ENCODE assay signal across 10 mouse cellular contexts in the genomic region with DNA sequence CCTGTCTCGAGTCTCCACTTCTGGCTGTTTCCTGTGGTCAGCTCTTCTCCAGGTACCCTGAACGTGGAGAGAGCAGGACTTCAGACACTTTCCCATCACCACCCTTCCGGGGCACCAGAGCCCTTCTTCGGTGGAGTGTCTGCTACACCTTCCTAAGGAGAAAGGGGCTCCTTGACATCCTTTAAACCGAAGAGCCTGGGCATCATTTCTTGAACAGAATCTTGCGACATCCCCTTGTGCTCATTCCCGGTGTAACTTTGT. TPM values are rescaled to one million over a fixed set of nuclear protein-coding genes. Genes with fewer than 3 reads are reported as not detected.
DNase-seq lines count a peak whose midpoint lies in the region; ATAC-seq and TF ChIP-seq lines count a peak whose summit lies in the region.
"Had no signal": no experiment of that assay in that cellular context is flagged by ENCODE, and none has a peak within 500 bp of the region (broad histone marks: within the 10 kb centered on the region; RNA-seq: fewer than 3 reads in every experiment).

No protein-coding gene starts in this region.

- H3K9ac ChIP-seq in ES-Bruce4 (ENCODE audit: low read depth, poor library complexity, severe bottlenecking), result 0 out of 2 replicates have a peak overlapping the region, but pooled peaks have one; percentile 29

- no peak for ATAC-seq in inflammation-experienced regulatory T-cells, adult 6 months

- H3K27ac ChIP-seq in ES-Bruce4 (ENCODE audit: insufficient read depth, low read length), result no peak overlapping the region
- H3K27ac ChIP-seq in hindbrain, embryonic 10.5 days, result no peak overlapping the region

- no peaks in the 10 kb centered on the region for H3K36me3 ChIP-seq in ES-Bruce4 (ENCODE audit: control insufficient read depth, insufficient read depth, low read length, poor library complexity, severe bottlenecking)
- no peaks in the 10 kb centered on the region for H3K36me3 ChIP-seq in hindbrain, embryonic 10.5 days

- peak; percentile 35 for DNase-seq in embryo, embryonic 9.5 days (ENCODE audit: extremely low spot score)
- DNase-seq in embryo, embryonic 10 days (ENCODE audit: low spot score), result no peak
- no peak for DNase-seq in hindbrain, embryonic 10.5 days (ENCODE audit: low spot score)
- peak; percentile 15 for DNase-seq in mesoderm, embryonic 11.5 days (ENCODE audit: low read depth, low spot score)
- DNase-seq in cerebellum, adult 8-10 months, result no peak
- no peak for DNase-seq in cerebellum, adult 9-10 months
- DNase-seq: gastrocnemius, postnatal 25 days had no signal

- TF ChIP-seq CTCF in ES-Bruce4 (IDR thresholded peaks at IDR 0.05; ENCODE audit: low read depth, low read length), result no peak

- TF ChIP-seq EP300 in ES-Bruce4 (IDR thresholded peaks at IDR 0.05; ENCODE audit: insufficient read depth, low read depth, low read length), result no peak

- no peaks in the 10 kb centered on the region for H3K4me1 ChIP-seq in ES-Bruce4 (ENCODE audit: control insufficient read depth, insufficient read depth, low read length)
- H3K4me1 ChIP-seq in hindbrain, embryonic 10.5 days (replicated peaks), result peaks cover 26% of the 10 kb centered on the region

- H3K27me3 ChIP-seq in ES-Bruce4 (ENCODE audit: control insufficient read depth, insufficient read depth, low read length, poor library complexity, severe bottlenecking), result peaks cover 10% of the 10 kb centered on the region
- peaks cover 62% of the 10 kb centered on the region for H3K27me3 ChIP-seq in hindbrain, embryonic 10.5 days (ENCODE audit: insufficient read depth, poor library complexity, severe bottlenecking)

- TF ChIP-seq POLR2A in ES-Bruce4 (IDR thresholded peaks at IDR 0.05; ENCODE audit: insufficient read depth, low read length), result no peak

- WGBS in hindbrain, embryonic 10.5 days, result under 1% methylated on average over 7 of the region's 7 CpGs

- H3K4me3 ChIP-seq in ES-Bruce4 (ENCODE audit: low read depth, low read length), result peak overlapping the region; percentile 59
- peak overlapping the region; percentile 68 for H3K4me3 ChIP-seq in hindbrain, embryonic 10.5 days

- no peaks in the 10 kb centered on the region for H3K9me3 ChIP-seq in ES-Bruce4 (replicated peaks; ENCODE audit: control insufficient read depth, insufficient read depth, low read length, poor library complexity, severe bottlenecking)
- H3K9me3 ChIP-seq in hindbrain, embryonic 10.5 days, result no peaks in the 10 kb centered on the region

RNA-seq across cellular contexts. Expression of gene Lingo2, which starts 0.3 kb away (rescaled TPM):
- polyA plus RNA-seq in ES-Bruce4 (2011; ENCODE audit: insufficient read depth, insufficient read length, low read depth, missing spikeins), result not detected in 2 replicates
- 0.76 and 0.99 TPM in 2 replicates for polyA plus RNA-seq in hindbrain, embryonic 10.5 days (2016; fragmentation: Nextera tagmentation; extraction: Ambion mirVana)
- under 1 TPM in 1 of 3 experiments, not detected in 2; 0.09 TPM for polyA plus RNA-seq in inflammation-experienced regulatory T-cells, adult 6 months (2017; shearing (Covaris generic))
- polyA plus RNA-seq: urinary bladder, adult 2 months had no signal

Comparison
In these comparisons a context has a peak if more than half of its experiments do, and no peak if none do; other contexts are left out.
1. DNase-seq: peak in embryo, embryonic 9.5 days (single experiment) and mesoderm, embryonic 11.5 days (single experiment); none in embryo, embryonic 10 days (single experiment), hindbrain, embryonic 10.5 days (single experiment), cerebellum, adult 8-10 months (single experiment) and cerebellum, adult 9-10 months (single experiment).